8 mouse cellular contexts compared by ENCODE assay signal in the genomic region with DNA sequence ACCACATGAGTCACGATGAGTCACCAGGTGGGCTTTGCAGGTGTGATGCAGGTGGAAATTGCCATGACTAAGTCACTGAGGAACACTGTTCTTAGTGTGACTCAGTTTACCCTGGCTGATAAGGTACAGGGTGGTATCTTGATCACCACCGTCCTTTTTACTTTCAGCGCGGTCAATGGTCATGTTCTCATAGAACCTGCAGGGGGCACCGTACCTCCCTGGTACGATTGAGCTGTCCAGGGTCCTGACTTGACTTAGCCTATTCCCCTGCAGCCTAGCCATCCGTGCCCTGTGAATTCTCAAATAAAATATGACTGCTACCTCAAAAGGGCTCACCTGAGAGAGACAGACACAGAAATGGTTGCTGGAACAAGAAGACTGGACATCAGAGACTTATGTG. TPM values are rescaled to one million over a fixed set of nuclear protein-coding genes. Genes with fewer than 3 reads are reported as not detected.
DNase-seq lines count a peak whose midpoint lies in the region; ATAC-seq and TF ChIP-seq lines count a peak whose summit lies in the region.
"Had no signal": no experiment of that assay in that cellular context is flagged by ENCODE, and none has a peak within 500 bp of the region (broad histone marks: within the 10 kb centered on the region; RNA-seq: fewer than 3 reads in every experiment).

No protein-coding gene starts in this region.

- H3K36me3 ChIP-seq in kidney, embryonic 14.5 days (ENCODE audit: control insufficient read depth, insufficient read depth, low read length): no peaks in the 10 kb centered on the region
- H3K36me3 ChIP-seq in small intestine, adult 2 months (ENCODE audit: control insufficient read depth, insufficient read depth, low read length): no peaks in the 10 kb centered on the region
- H3K36me3 ChIP-seq: neural tube, embryonic 12.5 days had no signal

- no peak overlapping the region for H3K27ac ChIP-seq in kidney, embryonic 14.5 days (ENCODE audit: low read depth, low read length)
- no peak overlapping the region for H3K27ac ChIP-seq in small intestine, adult 2 months (ENCODE audit: insufficient read depth, low read depth, low read length)
- H3K27ac ChIP-seq: neural tube, embryonic 12.5 days had no signal

- H3K27me3 ChIP-seq in kidney, embryonic 14.5 days (ENCODE audit: control insufficient read depth, insufficient read depth, low read length): peaks cover 52% of the 10 kb centered on the region
- H3K27me3 ChIP-seq in small intestine, adult 2 months (ENCODE audit: control insufficient read depth, insufficient read depth, low read length): peaks cover 13% of the 10 kb centered on the region

- ATAC-seq in kidney, embryonic 14.5 days (ENCODE audit: low FRiP score, low TSS enrichment): no peak

- no peaks in the 10 kb centered on the region for H3K9me3 ChIP-seq in kidney, embryonic 14.5 days (ENCODE audit: control insufficient read depth, low read length)
- H3K9me3 ChIP-seq: neural tube, embryonic 12.5 days had no signal

- no peak for TF ChIP-seq POLR2A in small intestine, adult 2 months (IDR thresholded peaks at IDR 0.05; ENCODE audit: low read depth, low read length)

- no peak overlapping the region for H3K9ac ChIP-seq in kidney, embryonic 14.5 days (ENCODE audit: low read depth, low read length)
- H3K9ac ChIP-seq: neural tube, embryonic 12.5 days had no signal

- TF ChIP-seq CTCF in small intestine, adult 2 months (IDR thresholded peaks at IDR 0.05; ENCODE audit: extremely low read depth, insufficient read length, insufficient replicate concordance, low read depth, low read length): peak; percentile 64; the same call in 1 of the 2 replicates

- 11% methylated on average over 7 of the region's 7 CpGs for WGBS in kidney, embryonic 14.5 days
- WGBS in large intestine, adult 2 months: 14% methylated on average over 7 of the region's 7 CpGs
- WGBS in small intestine, adult 2 months: 12% methylated on average over 7 of the region's 7 CpGs

- H3K4me1 ChIP-seq in kidney, embryonic 14.5 days (ENCODE audit: control insufficient read depth, insufficient read depth, low read length): no peaks in the 10 kb centered on the region
- no peaks in the 10 kb centered on the region for H3K4me1 ChIP-seq in small intestine, adult 2 months (ENCODE audit: control insufficient read depth, insufficient read depth, insufficient read length, low read length)

- H3K4me2 ChIP-seq in kidney, embryonic 14.5 days (replicated peaks; ENCODE audit: low read depth, low read length): no peak overlapping the region
- H3K4me2 ChIP-seq: neural tube, embryonic 12.5 days had no signal

- no peak overlapping the region for H3K4me3 ChIP-seq in kidney, embryonic 14.5 days (ENCODE audit: low read length)
- no peak overlapping the region for H3K4me3 ChIP-seq in small intestine, adult 2 months (ENCODE audit: low read depth, low read length)
- H3K4me3 ChIP-seq: neural tube, embryonic 12.5 days had no signal

- intact Hi-C loops in left cerebral cortex, postnatal 14 days (cut with DNase I): loop anchor here (5.0 kb wide), 1 partner anchor 75 kb away; no protein-coding TSS in a partner anchor

- DNase-seq in kidney, adult 18-20 months: peak; percentile 51
- DNase-seq in NIH3T3 (ENCODE audit: low read depth): peak; percentile 83
- DNase-seq in embryo, embryonic 10 days (ENCODE audit: low spot score): peak; percentile 92
- peak; percentile 13 for DNase-seq in large intestine, adult 2 months (ENCODE audit: low read depth, low spot score)
- DNase-seq in left cerebral cortex, postnatal 14 days (ENCODE audit: low spot score in 2 of 2): no peak

RNA-seq across cellular contexts. Expression of a gene that starts 8.4 kb away (rescaled TPM):
- polyA plus RNA-seq in kidney, embryonic 14.5 days (2014; fragmentation: Nextera tagmentation; extraction: Ambion mirVana): 16.8 and 17.4 TPM in 2 replicates
- polyA plus RNA-seq in large intestine, adult 2 months (2012; rRNA removed): 94.7 and 103 TPM in 2 replicates
- polyA plus RNA-seq in small intestine, adult 2 months (2012; rRNA removed): 35.1 and 55.8 TPM in 2 replicates
- total RNA-seq in left cerebral cortex, postnatal 14 days (2021): 10 to 100 TPM; 42.5 to 44.9 TPM

RNA-seq across cellular contexts. Expression of a gene that starts 14.2 kb away (rescaled TPM):
- 16.9 and 21.3 TPM in 2 replicates for polyA plus RNA-seq in kidney, embryonic 14.5 days (2014; fragmentation: Nextera tagmentation; extraction: Ambion mirVana)
- polyA plus RNA-seq in large intestine, adult 2 months (2012; rRNA removed): 90.7 and 119 TPM in 2 replicates
- 82.5 and 108 TPM in 2 replicates for polyA plus RNA-seq in small intestine, adult 2 months (2012; rRNA removed)
- 10 to 100 TPM; 39.4 to 40.1 TPM for total RNA-seq in left cerebral cortex, postnatal 14 days (2021)

RNA-seq across cellular contexts. Expression of a gene that starts 21.0 kb away (rescaled TPM):
- polyA plus RNA-seq in kidney, embryonic 14.5 days (2014; fragmentation: Nextera tagmentation; extraction: Ambion mirVana): 37.1 and 38.8 TPM in 2 replicates
- 112 and 139 TPM in 2 replicates for polyA plus RNA-seq in large intestine, adult 2 months (2012; rRNA removed)
- 58.9 and 71.3 TPM in 2 replicates for polyA plus RNA-seq in small intestine, adult 2 months (2012; rRNA removed)
- 10 to 100 TPM; 36.1 to 43.9 TPM for total RNA-seq in left cerebral cortex, postnatal 14 days (2021)

RNA-seq across cellular contexts. Expression of a gene that starts 49.6 kb away (rescaled TPM):
- polyA plus RNA-seq in kidney, embryonic 14.5 days (2014; fragmentation: Nextera tagmentation; extraction: Ambion mirVana): 0.19 and 0.27 TPM in 2 replicates
- 0.15 and 0.17 TPM in 2 replicates for polyA plus RNA-seq in large intestine, adult 2 months (2012; rRNA removed)
- 0.14 and 0.15 TPM in 2 replicates for polyA plus RNA-seq in small intestine, adult 2 months (2012; rRNA removed)
- 10 to 100 TPM in 1 of 2 experiments, 1 to 10 TPM in 1; 9.8 to 10.5 TPM for total RNA-seq in left cerebral cortex, postnatal 14 days (2021)

Comparison
In these comparisons a context has a peak if more than half of its experiments do, and no peak if none do; other contexts are left out.
1. DNase-seq: peak in kidney, adult 18-20 months (single experiment), NIH3T3 (single experiment), embryo, embryonic 10 days (single experiment) and large intestine, adult 2 months (single experiment); none in left cerebral cortex, postnatal 14 days (0 of 2).